Mouse (Mus musculus) testis, postnatal 10 days (tissue): ENCODE data around the gene Proser3.

Experiments used
- DNase-seq: peaks from one replicate; pipeline ENCODE4 v3.0.0; 2021; ENCODE audit warnings: low spot score

The Proser3 gene

DNA sequence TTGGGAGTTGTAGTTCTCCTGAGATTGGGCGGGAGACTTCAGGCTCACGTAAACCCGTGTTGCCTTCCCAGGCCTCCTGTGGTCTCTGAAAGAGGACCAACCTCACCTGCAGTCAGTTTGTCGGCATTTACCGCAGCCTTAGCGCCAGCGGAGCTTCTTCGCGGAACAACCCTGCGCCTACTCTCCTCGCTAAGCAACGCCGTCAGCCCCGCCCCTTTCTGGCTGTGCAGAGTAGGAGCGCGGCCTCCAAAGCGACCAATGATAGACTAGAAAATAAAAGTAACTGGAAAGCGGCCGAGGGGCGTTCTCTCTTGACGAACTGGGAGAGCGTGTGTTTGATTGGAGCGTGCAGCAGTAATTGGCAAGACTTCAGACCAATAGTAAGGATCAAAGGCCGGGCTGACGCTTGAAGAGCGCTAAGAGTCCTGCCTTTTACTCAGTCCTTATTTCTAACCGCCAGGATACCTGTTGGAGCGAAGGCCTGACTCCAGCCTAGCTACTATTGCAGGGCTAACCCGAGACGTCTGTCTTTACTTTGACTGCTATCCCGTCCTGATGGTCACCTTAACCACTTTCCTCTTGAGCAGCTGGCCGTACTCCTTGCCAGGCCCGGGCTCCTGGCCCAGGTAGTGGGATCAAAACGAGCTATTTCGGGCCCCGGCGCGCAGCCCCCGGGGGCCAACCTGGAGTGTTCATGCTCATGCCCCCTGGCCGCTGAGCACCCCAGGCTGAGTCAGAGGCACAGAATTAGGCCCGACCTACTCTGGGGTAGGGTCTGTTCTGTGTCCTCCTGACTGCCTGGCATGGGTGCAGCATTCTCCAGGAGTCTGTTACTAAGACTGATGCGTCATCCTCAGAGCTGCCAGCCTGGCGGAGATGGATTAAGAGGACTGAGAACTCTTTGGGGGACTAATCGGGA is at the start of gene Proser3, which contains the start of gene Hspb6:
Proser3 (minus strand) TSS at position 198 of the 919 bp plus-strand sequence.
Hspb6 (plus strand) TSS at position 77 of the 919 bp plus-strand sequence.
- peak; percentile 98 for DNase-seq

DNA sequence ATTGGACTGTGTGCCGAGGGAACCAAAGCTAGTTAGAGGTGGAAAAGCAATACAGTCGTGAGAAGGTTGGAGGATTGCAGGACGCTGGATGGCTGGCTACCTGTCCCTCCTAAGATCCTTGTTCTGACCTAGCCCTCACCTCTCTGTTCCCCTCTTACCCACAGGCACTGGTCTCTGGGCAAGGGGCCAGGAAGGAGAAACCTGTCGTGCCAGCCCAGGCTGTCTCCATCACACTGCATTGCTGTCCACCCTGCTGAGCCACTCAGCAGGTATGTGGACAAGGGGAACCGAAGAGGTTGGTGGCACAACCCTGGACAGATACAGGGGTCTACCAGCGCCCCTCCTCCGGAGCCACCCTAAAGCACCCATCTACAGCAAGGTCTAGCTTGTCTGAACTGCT is 48.6 kb upstream of the Proser3 start:
- no peak for DNase-seq

DNA sequence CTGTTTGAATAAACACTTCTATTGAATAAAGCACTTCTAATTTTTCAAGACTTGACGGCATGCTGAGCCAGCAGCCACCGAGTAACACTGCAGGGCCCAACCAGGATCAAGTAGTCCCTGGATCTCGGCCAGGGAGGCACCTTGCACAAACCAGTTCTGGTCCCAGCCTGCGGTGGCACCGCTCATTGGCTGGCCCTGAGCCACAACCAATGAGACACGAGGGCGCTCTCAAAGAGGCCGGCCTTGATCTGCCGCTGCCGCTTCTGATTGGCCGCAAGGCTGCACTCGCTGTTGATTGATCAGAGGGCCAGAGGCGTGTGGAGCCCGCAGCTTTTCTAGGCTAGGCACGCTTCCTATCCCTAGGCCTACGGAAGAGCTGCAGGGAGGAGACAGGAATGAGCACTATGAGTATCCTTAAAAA is 47.8 kb upstream of the Proser3 start:
- DNase-seq = peak; percentile 91

DNA sequence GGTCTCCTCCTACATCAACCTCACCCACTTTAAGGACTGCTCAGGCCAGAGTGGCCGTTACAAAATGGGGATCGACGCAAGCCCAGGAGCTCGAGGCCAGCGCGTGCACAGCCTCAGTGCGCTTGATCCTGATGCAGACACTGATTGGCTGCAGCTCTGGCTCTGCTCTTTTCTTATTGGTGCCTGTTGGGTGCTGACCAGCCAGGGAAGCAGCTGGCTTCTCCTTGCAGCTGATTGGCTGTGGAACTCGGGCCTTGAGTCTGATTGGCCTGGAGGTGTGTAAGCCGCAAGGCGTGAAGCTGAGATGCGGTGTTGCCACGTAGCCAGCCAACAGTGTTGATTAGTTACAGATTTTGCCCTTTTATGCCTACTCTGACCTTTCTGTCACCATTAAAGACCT is 46.7 kb upstream of the Proser3 start, which contains the start of gene Zbtb32:
Zbtb32 (minus strand) TSS at position 124 of the 400 bp plus-strand sequence.
- no peak for DNase-seq

DNA sequence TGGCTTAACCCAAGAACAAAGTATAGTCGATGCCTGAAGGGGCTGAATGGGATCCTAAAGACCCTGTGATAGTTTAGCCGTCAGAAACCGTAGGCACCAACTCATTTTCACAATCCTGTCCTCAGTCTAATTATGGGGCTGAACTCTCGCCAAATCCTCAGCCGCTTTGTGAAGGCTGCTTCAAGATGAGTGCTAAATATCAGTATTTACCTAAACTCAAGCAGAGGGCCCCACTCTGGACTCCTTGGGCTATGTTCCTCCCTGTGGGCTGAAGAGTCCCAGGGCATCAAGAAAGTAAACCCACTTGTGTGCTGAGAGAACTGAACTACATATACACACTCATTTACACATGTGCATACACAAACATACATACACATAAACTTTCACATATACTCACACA is 44.7 kb upstream of the Proser3 start:
- no peak for DNase-seq

DNA sequence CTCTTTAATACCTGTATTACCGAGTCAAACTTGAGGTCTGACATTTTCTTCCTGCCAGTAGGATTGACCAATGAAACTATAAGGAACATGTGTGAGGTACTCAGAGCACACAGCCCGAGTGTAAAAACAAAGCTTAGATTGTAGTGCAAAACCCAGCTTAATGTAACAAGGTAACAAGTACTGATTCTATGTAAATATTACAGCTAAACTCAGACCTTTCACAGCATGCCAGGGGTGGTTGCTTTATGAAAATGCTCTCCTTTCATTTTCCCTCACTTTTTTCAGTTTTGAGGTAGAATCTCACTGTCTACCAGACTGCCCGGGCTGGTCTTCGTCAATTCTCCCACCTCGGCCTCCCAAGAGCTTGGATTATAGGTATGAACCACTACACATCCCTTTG is 44.0 kb upstream of the Proser3 start:
- no peak for DNase-seq

DNA sequence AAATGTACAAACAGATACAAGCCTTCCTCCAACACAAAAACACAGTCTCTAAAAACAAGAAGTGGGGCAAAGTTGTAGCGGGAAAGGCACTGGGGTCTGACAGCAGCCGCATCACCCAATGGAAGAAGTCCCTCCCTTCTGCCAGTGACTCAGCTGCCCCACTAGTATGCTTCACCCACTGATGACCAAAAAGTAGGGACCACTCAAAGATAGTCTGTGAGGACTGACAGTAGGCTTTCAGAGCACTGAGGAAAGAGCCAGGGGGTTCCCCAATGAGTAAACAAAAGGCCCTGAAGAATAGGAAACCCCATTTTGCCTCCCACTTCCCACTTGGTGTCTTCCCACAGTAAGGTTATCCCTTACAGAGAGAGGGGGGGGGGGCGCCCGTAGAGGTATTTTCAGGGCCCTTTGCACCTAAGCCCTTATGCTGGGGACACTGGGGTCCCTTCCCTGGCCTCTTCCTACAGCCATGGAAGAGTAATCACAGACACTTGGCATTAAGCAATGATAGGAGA is 42.5 kb upstream of the Proser3 start:
- no peak for DNase-seq

DNA sequence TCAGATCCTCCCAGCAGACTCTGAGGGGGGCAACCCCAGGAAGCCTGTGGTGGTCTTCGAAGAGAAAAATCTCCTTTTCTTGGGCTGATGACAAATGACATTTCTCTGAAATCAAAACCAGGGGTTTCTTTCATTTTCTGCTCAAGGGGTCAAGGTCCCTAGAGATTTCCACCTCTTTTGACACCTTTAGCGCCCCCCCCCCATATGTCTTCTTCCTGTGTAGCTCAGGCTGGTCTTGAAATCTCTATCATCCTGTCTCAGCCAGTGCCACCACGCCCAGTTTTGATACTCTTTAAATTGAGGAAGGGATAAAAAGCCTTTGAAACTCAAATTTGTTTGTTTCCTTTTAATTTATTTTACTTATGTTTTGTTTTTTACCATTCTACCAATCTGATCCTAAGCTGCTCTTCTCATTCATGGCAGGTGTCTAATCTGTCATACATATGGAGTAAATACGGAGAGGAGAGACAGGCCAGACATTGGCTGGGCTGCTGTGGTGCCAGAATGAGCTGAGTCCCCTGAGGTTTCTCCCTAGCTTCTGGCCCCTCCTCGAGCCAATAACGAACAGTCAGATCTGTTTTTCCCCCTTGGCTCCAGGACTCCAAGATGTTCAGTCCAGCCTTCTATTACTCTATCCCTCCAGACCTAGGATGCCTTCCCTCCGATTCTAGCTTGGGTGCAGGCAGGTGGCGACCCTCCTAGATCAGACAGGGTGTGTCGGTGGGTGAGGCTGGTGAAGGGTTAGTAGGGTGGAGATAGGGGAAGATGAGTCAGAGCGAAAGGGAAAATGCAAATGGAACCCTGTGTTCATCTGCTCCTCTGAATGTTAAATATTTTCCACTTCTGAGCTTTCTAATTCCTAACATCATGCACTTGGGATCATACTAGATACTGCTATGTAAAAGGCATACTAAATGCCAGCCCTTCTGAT is 41.7 kb upstream of the Proser3 start:
- no peak for DNase-seq

DNA sequence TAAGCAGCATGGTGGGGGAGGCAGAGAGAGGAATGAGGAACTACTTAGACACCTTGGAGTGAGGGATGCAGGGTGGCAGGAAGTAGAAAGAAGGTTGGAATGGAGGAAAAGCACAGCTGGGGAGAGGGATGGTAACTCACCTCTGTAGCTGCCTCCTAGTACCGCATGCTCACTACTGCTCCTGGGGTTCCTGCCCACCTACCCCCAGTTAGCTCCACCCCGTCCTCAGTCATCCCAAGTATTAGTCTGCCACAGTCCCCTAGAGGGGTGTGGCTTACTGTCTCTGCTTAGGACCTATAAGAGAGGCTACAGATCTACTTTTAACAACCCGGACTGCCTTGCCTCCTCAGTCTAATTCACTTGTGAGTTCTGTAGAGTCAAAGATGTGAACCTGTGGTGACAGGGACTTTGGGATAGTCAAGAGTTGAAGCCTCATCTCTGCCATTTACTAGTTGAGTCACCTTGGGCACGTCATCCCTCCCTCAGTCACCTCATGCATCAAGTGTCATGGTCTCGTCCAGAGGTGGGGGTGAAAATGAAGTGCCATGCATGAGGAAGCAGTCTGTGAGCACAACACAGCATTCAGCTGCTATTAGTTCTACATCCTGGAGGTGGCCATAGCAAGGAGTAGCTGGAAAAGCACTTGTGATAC is 40.8 kb upstream of the Proser3 start:
- DNase-seq = no peak

DNA sequence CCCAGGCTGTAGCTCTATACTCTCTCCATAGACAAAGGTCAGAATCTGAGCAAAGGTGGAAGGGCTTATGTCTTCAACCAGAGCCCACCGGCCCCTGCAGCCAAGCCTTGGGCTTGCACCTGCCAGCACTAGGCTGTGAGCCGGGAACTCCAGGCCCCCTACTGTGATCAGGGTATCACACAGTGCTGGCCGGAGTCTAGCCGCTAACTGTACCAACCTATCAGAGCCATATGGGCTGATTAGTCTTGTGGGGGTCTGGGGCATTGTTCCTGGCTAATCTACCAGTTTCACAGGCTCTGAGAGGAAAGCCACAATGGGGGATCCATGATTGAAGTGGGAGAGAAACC is 39.5 kb upstream of the Proser3 start:
- no peak for DNase-seq

DNA sequence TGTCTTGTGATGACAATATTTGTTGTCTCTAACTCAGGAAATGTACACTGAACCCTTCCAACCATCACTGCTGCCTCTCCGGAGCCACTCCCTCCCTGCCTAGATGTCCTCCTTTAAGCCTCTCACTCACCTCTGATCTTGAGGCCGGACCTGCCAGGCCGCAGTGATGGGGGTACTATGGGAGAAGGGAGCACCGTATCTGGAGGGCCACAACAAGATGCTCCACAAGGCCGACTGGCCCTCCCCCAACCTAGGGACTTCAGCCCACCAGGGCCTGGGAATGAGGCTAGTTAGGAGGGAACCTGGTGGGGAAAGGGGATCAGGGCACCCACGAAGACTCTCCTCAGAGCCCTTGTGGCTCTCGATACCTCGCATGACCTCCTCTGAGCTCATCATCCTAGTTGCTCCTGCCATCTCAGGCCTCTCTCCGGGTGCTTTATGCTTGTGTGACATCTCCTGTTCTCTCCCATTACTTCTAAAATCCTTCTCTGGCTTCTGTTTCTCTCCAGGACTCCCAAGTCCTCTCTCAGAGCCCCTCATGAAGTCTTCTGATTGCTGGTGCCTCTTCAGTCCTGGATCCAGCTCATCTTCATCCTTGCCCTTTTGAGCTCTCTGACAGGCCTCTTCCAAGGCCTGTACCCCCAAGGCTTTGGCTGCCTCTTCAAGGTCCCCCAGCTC is 39.0 kb upstream of the Proser3 start:
- DNase-seq = no peak

DNA sequence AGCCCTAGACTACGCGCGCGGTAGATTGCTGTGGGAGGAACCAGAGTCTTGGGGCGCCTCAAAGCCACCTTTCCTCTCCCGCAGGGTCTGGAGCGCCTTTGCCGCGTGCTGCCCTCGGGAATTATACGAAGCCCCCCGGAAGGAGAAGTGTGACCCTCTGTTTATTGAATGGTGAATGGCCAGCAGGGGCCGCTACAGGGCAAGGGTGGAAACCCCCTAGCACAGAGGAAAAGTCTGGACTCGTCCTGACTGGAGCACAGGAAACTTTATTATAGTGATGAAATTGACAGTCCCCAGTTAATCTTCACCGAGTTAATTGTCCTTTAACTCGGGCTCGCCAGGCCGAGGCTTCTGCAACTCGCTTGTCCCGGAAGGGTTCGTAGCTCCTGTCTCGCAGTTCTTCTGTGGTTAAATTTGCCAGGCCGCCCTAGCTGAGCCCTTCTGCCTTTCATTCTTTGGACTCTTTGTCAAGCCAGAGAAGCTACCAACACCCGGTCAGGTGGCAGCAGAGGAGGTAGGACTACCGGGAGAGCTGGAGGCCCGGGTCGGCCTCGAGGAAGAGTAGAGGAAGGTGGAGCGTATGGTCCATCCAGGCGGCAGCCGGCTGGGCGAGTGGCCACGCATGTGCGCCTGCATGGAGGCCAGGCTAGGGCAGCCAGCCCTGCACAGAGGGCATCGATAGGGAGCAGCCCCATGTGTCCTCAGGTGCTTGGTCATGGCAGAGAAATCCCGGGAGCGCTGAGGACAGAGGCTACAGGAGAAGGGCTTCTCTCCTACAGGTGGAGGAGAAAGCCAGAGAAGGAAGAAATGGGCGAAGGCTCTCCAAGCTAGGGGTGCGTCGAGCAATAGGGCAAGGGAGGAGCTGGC is 37.6 kb upstream of the Proser3 start:
- DNase-seq = peak; percentile 96

DNA sequence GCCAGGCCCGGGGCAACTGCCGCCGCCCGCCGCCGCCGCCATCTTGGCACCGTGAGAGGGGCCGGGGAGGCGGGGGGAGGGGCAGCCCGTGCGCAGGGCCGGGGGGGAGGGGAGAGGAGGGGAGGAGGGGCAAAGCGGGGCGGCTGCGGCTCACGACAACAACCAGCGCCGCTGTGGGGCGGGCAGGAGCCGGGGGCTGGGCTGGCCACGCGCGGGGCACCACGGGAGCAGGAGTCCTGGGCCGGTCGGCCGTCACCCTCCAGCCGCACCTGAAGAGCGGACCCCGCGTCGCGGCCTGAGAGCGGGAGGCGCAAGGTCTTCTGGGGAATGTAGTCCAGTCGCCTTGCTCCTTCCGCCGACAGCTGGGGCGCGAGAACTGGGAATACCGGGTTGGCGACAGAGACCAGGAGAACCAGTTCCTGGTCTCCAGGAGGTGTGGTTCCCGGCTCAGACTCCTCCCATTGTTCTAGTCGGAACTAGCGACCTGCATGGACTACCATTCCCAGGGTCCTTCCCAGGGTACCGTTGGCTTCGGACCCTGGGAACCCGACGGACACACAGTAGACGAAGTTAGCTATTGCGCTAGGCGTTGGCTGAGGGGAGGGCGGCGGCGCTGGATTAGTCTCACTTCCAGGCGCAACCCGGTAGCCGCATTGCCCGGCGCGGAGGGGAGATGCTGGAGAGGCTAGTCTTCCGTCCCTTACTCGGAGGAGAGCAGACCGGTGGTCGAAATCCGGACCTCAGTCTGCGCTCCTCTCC is 36.8 kb upstream of the Proser3 start, which contains the start of gene Kmt2b:
Kmt2b (minus strand) TSS at position 51 of the 759 bp plus-strand sequence.
- DNase-seq = peak; percentile 94

DNA sequence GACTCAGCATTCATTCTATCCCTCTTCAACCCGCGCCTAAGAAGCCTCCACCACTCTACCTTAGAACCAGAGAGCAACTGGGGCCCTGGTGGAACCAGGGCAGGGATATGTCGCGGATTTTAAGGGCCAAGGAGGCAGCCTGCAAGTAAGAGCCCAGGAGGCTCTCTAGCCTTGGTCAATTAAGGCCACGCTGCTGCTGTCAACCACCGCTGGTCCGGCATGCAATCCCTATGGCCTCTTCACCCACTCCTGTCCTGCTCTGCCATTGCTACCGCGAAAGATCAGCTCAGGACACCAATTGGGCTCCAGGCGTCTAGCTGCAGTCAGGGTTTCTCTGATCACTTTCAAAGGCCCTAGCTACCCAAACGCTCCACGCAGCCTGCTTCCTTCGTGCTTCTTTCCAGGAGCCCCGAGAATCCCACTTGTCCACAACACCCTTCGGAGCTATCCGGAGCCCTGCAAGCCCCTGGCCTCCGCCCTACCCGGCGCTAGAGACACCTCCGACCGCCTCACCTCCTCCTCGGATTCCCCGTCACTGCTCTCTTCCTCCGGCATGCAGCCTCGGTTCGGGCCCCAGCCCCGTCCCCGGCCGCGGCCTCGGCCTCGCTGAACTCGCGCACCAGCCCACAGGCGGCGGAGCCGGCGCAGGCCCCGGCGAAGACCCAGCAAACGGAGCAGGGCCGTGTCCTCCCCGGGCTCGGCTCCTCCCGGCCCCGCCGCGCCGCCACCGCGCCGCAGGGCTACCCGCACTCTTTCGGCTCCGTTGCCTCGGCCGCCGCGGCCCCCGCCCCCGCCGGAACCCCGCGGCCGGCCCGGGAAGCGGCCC is 36.0 kb upstream of the Proser3 start:
- DNase-seq = peak; percentile 70

DNA sequence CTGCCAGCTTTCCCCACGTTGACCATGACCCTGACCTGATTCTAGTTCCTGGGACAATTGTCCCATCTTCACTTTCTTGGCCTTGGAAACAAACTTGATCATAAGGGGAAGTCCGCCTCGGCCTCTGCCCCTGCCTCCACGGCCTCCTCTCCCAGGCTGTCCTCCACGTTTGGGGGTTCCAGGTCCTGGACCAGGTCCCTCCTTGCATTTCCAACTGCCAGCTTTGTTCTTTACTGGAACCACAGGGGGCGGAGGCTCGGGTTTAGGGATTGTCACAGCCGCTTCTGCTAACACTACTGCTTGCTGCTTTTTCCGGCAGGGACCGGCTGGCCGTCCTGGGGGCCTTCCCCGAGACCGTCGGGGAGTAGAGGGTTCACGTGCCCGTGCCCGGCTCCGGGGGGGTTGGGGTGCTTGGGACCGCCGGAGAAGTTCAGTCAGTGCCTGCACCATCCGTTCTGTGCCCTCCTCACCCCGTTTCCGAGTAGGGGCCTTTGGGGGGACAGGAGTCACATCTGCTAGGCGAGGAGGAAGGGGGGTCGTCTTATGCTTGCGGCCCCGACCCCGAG is 34.4 kb upstream of the Proser3 start:
- peak; percentile 57 for DNase-seq

DNA sequence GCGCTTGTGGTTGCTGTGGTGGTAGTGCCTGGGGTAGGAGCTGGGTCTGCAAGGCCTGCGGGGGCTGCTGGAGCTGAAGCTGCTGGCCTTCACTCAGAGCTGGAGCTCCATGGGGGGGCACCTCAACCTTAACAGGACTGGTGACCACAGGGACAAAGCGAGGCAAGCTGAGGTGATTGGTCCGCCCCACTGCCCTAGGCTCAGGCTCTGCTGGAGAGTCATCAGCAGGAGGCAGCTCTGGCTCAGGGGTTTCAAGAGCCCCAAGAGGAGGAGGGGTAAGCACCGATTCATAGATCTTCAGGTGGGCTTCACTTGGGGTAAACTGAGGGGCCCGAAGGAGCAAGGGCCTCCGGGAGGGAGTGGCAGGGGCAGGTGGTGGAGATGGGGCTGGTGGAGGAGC is 33.1 kb upstream of the Proser3 start:
- DNase-seq = peak; percentile 42

DNA sequence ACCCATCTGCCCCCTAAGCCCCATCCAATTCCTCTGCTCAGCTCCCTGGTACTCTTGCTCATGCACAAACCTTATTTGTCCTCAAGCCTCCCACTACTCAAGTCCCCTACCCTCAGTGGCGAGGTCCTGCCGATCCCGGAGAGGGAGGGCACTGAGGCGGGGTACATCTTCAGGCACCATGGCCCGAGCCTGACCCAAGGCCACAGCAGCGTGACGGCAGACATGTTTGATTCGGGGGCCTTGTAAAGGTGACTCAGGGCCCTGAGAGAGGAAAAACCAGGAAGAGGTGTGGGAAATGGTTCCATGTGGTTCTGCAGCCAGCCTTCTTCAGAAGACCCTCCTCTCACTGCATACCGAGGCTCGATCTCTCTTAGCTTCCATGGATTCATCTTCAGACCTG is 32.2 kb upstream of the Proser3 start:
- DNase-seq = peak; percentile 41

DNA sequence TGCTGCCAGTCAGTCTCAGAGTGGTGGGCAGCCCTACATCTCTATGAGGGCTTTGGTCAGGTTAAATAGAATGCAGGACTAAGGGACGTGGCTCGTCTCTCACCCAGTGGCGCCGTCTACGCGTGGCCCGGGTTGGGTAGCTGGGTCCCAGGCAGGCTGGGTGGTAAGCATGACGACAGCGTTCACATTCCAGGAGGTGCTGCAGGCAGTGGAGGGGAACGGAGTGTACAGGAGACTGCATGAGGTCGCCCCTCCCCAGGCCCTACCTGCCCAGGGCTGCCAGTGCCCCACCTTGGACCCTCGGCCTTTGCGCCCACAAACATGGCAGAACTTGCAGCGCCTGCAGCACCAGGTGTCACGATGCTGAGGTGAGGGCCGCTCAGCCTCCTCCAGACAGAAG is 29.4 kb upstream of the Proser3 start:
- DNase-seq = peak; percentile 45
